Mouse (Mus musculus): ENCODE results near the gene Rbm39. TPM values are rescaled to one million over a fixed set of nuclear protein-coding genes. Genes with fewer than 3 reads are reported as not detected.
"Not testable (repeated sequence)": the region's sequence is repeated elsewhere in the genome, so short reads cannot be mapped to it uniquely, and the experiment has no call there.

The Rbm39 gene
- total RNA-seq, 2 experiments from 2014 or later: 223 to 344 TPM

GRCm38 (mm10) chr2:156189241-156189640 lies 9.2 kb upstream of the Rbm39 start:
- intact Hi-C loops (cut with DNase I); DNase-seq (ENCODE audit: low spot score in 2 of 2): not testable (repeated sequence)

GRCm38 (mm10) chr2:156181592-156181991 lies 1.6 kb upstream of the Rbm39 start:
- DNase-seq (ENCODE audit: low spot score in 2 of 2): no peak
- intact Hi-C loops (cut with DNase I): no loop called here

GRCm38 (mm10) chr2:156180824-156181590 lies 969 bp upstream of the Rbm39 start:
- no peak for DNase-seq (ENCODE audit: low spot score in 2 of 2)
- intact Hi-C loops (cut with DNase I): no loop called here

DNA sequence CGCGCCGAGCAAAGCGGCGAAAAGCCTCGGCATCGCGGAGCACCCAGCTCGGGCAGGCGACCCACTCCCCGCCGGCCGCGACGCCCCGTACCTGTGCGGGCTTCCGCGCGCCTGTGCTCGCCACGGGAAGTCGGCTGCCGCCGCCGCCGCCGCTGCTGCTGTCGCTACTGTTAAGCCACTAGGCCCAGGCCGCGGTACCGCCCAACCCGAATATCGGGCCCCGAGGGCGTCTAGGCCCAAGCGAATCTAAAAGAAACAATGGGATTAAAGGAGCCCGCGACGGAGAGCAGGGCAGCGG lies 293 bp downstream of the Rbm39 start:
- intact Hi-C loops (cut with DNase I): loop anchor here (5.0 kb wide), 2 partner anchors 78 to 98 kb away; no protein-coding TSS in a partner anchor
- DNase-seq (ENCODE audit: low spot score in 2 of 2): no peak

- intact Hi-C loops (cut with DNase I): loop anchor here (5.0 kb wide), 2 partner anchors 78 to 98 kb away; no protein-coding TSS in a partner anchor
These were observed 817 bp downstream of the Rbm39 start for GRCm38 (mm10) chr2:156179046-156179795.

DNA sequence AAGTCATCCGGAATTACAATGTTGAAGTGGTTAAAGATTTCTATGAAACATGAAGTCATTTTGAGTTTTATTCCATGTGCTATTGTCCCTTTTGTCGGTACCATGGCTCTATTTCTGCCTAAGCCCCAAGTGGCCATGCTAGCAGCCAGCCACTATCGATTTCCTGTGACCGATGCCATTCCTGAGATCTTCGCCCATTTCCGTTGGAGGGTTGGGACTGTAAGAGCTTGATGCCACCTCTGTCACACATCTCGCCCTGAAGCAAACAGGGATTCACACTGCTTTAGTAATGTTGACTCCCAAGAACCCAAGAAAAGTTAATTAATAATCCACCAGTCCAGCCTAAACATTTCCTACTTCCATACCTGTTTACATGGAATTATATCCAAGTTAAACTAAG lies 2.4 kb downstream of the Rbm39 start:
- no peak for DNase-seq (ENCODE audit: low spot score in 2 of 2)
- intact Hi-C loops (cut with DNase I): loop anchor here (5.0 kb wide), 2 partner anchors 80 to 100 kb away; no protein-coding TSS in a partner anchor

More at GRCm38 (mm10) chr2:156179046-156179795, 817 bp downstream of the Rbm39 start:
- DNase-seq (ENCODE audit: low spot score in 2 of 2): peak; percentile 76 to 80

GRCm38 (mm10) chr2:156177079-156177478 lies 3.0 kb downstream of the Rbm39 start:
- intact Hi-C loops (cut with DNase I): loop anchor here (5.0 kb wide), 2 partner anchors 80 to 100 kb away; no protein-coding TSS in a partner anchor
- DNase-seq (ENCODE audit: low spot score in 2 of 2): no peak

GRCm38 (mm10) chr2:156166557-156166956 lies 13.5 kb downstream of the Rbm39 start:
- intact Hi-C loops (cut with DNase I): no loop called here

DNA sequence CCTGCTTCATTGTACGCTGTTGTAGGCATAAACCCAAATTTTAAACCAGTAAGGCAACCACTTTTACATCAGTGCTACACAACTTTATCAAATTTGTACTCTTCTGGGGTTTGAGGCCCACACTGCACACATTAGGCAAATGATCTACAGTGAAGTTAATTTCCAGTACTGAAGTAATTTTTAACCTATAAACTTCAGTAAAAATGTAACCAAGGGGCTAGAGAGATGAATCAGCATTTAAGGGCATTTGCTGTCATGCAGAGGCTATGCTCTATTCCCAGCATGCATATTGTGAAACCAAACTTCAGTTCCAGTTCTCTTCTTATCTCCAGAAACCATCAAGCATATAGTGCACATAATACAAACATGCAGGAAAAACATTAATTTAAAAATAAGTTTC lies 14.6 kb downstream of the Rbm39 start:
- no peak for DNase-seq (ENCODE audit: low spot score in 2 of 2)
- intact Hi-C loops (cut with DNase I): no loop called here

More at GRCm38 (mm10) chr2:156166557-156166956, 13.5 kb downstream of the Rbm39 start:
- no peak for DNase-seq (ENCODE audit: low spot score in 2 of 2)

- no peak for DNase-seq (ENCODE audit: low spot score in 2 of 2)
- intact Hi-C loops (cut with DNase I): no loop called here
These were observed 28.5 kb downstream of the Rbm39 start for GRCm38 (mm10) chr2:156151538-156151937.

DNA sequence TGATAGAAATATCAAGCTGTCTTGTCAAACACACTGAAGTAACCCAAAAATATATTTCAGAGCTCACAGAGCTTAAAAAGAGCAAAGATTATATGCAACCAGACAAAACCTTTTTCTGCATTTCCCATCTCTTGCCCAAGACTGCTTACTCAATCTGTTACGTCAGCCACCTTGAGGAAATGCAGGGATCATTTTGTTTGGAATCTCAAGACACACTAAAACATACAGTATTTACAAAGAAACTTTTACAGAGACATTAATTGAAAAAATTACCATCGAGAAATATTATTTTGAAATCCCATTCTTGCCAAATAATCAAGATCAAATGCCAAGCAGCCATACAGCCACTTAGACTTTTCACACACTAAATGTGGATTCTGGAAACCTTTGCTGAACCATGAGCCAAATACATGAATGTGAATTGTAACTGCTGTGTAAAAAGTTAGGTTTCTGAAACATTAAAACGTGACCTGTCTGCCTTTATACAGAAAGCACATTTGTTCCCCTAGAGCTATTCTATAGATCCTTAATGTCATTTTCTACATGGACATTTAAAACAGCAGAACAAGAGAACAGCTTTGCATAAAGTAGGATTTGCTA lies 32.6 kb downstream of the Rbm39 start:
- no peak for DNase-seq (ENCODE audit: low spot score in 2 of 2)
- intact Hi-C loops (cut with DNase I): loop anchor here (10.0 kb wide), 1 partner anchor 183 kb away; no protein-coding TSS in a partner anchor

DNA sequence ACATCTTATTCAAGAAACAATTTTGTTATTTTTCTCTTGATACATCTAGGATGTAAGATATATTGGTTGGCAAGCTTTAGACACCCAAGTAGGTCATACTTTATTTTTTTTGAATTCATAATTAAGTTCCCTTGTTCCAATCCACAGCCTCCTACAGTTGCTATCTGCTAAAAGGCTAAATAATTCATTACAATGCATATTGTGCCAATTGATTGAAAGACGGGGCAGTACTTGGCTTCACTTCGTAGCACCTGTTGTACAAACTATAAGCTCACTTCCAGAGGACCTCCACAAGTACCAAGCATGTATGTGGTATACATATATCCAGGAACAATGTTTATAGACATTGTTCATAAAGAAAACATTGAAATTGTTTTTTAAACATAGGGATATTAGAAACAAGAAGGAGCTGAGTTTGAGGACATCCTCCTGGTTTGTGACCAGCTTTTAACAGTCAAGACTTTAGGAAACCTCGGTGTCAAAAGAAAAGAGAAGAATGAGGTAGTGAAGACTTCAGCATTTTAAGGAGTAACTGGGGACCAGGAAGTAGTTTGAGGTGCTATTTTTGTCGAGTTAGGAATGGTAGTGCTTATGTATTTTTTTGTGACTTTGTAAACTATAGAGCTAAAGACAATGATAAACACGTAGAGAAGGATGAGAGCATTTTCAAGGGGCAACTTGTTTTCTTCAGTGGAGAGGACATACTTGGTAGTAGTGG lies 33.6 kb downstream of the Rbm39 start:
- intact Hi-C loops (cut with DNase I): loop anchor here (10.0 kb wide), 1 partner anchor 182 kb away; no protein-coding TSS in a partner anchor

DNA sequence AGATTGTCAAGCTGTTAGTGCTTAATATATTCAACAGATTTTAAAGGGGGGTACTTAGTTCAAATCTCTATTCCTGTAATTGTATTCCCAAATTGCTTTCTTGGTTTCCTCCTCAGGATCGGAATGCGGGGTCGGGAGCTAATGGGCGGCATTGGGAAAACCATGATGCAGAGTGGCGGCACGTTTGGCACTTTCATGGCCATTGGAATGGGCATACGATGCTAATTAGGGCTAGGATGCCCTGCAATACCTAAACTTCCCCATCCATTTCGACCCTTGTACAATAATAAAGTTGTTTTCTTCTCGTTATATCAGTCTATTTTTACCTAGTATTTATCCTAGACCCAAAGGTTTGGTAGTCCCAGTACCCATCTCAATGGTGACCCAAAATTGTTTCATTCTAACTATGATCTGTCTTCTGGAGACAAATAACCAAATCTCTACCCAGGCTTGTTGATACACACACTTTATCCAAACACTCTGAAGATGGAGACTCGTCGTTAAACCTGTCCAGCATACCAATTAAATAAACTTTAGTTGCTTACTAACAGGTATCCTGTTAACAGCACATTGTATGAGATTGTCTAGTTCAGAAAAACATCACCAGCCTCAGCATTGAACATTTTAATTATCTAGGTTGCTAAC lies 34.4 kb downstream of the Rbm39 start:
- DNase-seq (ENCODE audit: low spot score in 2 of 2): no peak
- intact Hi-C loops (cut with DNase I): loop anchor here (10.0 kb wide), 1 partner anchor 181 kb away; no protein-coding TSS in a partner anchor

More for the DNA sequence above, 33.6 kb downstream of the Rbm39 start:
- DNase-seq (ENCODE audit: low spot score in 2 of 2): no peak

DNA sequence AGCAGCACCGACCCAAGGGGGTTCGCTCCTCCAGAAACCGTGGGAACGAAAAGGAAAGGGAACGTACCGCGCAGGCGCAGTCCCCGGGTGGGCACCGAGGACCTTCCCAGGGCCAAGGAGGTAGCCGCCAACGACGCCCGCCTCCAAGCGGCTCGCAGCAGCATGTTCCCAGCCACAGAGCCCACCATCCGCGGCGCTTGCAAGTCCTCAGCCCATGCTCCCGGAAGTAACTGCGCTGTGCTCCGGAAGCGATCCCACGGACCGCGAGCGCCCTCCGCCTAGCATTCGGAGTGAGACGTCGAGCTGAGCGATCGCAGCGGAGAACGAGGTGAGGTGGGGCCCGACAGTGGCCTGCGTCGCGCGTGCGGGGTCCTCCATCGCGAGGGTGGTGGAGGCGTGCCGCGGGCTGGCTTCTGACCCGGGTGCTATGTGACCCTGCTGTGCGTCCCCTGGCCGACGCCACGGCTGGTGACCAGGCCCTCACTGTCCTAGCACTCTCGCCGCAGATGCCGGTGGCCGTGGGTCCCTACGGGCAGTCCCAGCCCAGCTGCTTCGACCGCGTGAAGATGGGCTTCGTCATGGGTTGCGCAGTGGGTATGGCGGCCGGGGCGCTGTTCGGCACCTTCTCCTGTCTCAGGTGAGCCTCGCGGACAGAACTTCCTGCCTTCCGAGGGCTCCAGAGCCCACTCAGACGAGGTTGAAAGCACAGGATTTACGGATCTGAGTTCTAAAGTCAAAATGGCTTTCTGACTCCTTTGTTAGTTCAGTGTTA lies 35.9 kb downstream of the Rbm39 start, which contains the start of the genes Romo1 and Nfs1:
Gene Romo1, plus strand, starts transcription at position 87 of the 772 bp plus-strand sequence.
Gene Nfs1, minus strand, starts transcription at position 234 of the 772 bp plus-strand sequence.
- peak; percentile 94 for DNase-seq (ENCODE audit: low spot score in 2 of 2)
- intact Hi-C loops (cut with DNase I): loop anchor here (5.0 to 10.0 kb wide), 2 partner anchors 137 to 179 kb away; partner anchors contain the start of genes 6430550D23Rik and Ergic3

GRCm38 (mm10) chr2:156143367-156143766 lies 36.7 kb downstream of the Rbm39 start:
- no peak for DNase-seq (ENCODE audit: low spot score in 2 of 2)
- intact Hi-C loops (cut with DNase I): loop anchor here (5.0 to 10.0 kb wide), 2 partner anchors 136 to 179 kb away; partner anchors contain the start of genes 6430550D23Rik and Ergic3

DNA sequence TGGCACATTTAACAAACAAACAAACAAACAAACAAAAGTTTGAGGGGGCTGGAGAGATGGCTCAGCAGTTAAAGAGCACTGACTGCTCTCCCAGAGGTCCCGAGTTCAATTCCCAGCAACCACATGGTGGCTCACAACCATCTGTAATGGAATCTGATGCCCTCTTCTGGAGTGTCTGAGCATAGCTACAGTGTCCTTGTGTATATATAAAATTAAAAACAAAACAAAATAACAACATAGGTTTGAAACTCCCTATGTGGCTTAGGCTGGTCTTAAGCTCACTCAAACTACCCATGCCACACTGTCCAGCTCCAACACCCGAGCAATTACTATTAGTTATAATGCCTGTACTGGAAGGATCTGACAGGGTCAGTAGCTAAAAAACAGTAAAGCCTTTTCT lies 37.2 kb downstream of the Rbm39 start:
- no peak for DNase-seq (ENCODE audit: low spot score in 2 of 2)
- intact Hi-C loops (cut with DNase I): loop anchor here (5.0 to 10.0 kb wide), 2 partner anchors 136 to 178 kb away; partner anchors contain the start of genes 6430550D23Rik and Ergic3

DNA sequence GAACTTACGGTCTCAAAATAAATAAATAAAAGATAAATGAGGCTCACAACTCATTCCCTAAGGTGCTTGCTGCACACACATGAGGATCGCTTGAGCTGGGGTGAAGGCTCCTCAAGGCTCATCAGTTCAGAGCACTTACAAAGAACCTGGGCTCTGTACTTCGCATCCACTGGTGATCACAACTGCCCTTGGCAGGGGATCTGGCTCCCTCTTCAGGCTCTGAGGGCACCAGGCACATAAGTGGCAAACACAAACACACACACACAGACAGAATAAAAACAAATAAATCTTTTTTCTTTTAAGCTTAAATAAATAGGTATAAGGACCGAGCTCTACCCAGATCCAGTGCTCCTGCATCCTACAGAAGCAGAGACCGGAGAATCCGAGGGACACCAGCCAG lies 44.3 kb downstream of the Rbm39 start:
- no peak for DNase-seq (ENCODE audit: low spot score in 2 of 2)
- intact Hi-C loops (cut with DNase I): no loop called here

DNA sequence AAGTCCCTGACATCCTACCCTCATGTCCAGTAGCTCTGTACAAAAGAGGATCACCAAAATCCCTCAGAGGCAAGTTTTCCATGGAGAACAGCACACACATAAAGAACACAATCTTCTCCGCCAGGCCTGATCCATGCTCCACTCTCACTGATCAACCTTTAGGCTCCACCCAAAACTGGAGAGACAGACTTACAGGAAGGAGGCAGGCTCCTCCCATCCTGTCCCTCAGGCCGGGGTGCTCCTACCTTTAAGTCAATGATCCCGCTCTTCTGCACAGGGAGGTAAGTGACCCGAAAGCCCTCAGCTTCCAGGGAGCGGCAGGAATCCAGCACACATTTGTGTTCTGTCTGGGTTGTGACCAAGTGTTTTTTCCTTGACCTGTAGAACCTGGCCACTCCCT lies 45.9 kb downstream of the Rbm39 start:
- DNase-seq (ENCODE audit: low spot score in 2 of 2): no peak
- intact Hi-C loops (cut with DNase I): no loop called here
